Mouse (Mus musculus) lung, postnatal 0 days (tissue): ENCODE measurements at regions not wholly inside any gene's neighbourhood (a gene's known extent, or its start where the extent isn't known, plus 50 kb on each side); places are given as distances from the start of the nearest gene placed in this dataset.

Experiments
- ATAC-seq: fragments of 200-750 bp; cut with Nextera tagmentation; 2 replicates; pipeline ENCODE4 v1.8.0; 2017; ENCODE audit warnings: moderate library complexity
- DNase-seq: peaks from one replicate; pipeline ENCODE4 v3.0.0-alpha.2; 2016; ENCODE audit warnings: low spot score
- H3K27ac ChIP-seq: fragments of 300-500 bp; sonication (generic); 2 replicates; pipeline ENCODE4 v1.5.1; 2014; ENCODE audit warnings: antibody characterized with exemption, mild to moderate bottlenecking, low read length, mixed read lengths
- H3K27me3 ChIP-seq: fragments of 300-500 bp; sonication (generic); replicated peaks from 2 replicates; pipeline ENCODE4 v1.6.1; 2014; ENCODE audit warnings: low read length, mixed read lengths; ENCODE audit not compliant: insufficient read depth
- H3K36me3 ChIP-seq: fragments of 300-500 bp; sonication (generic); 2 replicates; pipeline ENCODE4 v1.6.1; 2014; ENCODE audit warnings: low read length, mixed read lengths; ENCODE audit not compliant: insufficient read depth
- H3K4me1 ChIP-seq: fragments of 300-500 bp; sonication (generic); 2 replicates; pipeline ENCODE4 v1.6.1; 2014; ENCODE audit warnings: antibody characterized with exemption, low read depth, low read length, mixed read lengths; ENCODE audit not compliant: insufficient read depth
- H3K4me2 ChIP-seq: fragments of 300-500 bp; sonication (generic); replicated peaks from 2 replicates; pipeline ENCODE4 v1.6.1; 2014; ENCODE audit warnings: low read depth, mild to moderate bottlenecking, low read length, moderate library complexity, mixed read lengths
- H3K4me3 ChIP-seq: fragments of 300-500 bp; sonication (generic); 2 replicates; pipeline ENCODE4 v1.5.1; 2014; ENCODE audit warnings: low read depth, low read length
- H3K9ac ChIP-seq: fragments of 300-500 bp; sonication (generic); replicated peaks from 2 replicates; pipeline ENCODE4 v1.6.1; 2014; ENCODE audit warnings: low read depth, mild to moderate bottlenecking
- H3K9me3 ChIP-seq: fragments of 300-500 bp; sonication (generic); 2 replicates; pipeline ENCODE4 v1.6.1; 2016; ENCODE audit warnings: low read length, mixed read lengths
- CTCF ChIP-seq: IDR thresholded peaks from 2 replicates; pipeline ENCODE4 v1.5.1; 2016; ENCODE audit warnings: antibody characterized with exemption, mild to moderate bottlenecking
- EP300 ChIP-seq: IDR thresholded peaks from 2 replicates; pipeline ENCODE4 v1.6.1; 2016; ENCODE audit warnings: antibody characterized with exemption, mild to moderate bottlenecking, control low read depth
- WGBS: fragments of 180-500 bp; shearing (Covaris S2); extraction: QIAGEN DNeasy Blood & Tissue Kit; methylation state at CpG from one replicate; pipeline ENCODE4 v1.1.7; 2014; 5-methylcytosine and 5-hydroxymethylcytosine counted together

GRCm38 (mm10) chr9:52368080-52368479 lies 199.7 kb upstream of the Zc3h12c start:
- no peak for ATAC-seq

GRCm38 (mm10) chr9:52366046-52366445 lies 197.7 kb upstream of the Zc3h12c start:
- 58% methylated on average over 9 of the region's 9 CpGs for WGBS
- no peak overlapping the region for H3K9ac ChIP-seq
- no peak overlapping the region for H3K4me2 ChIP-seq
- no peaks in the 10 kb centered on the region for H3K36me3 ChIP-seq
- no peaks in the 10 kb centered on the region for H3K4me1 ChIP-seq
- DNase-seq = no peak
- no peak overlapping the region for H3K27ac ChIP-seq
- H3K9me3 ChIP-seq = no peaks in the 10 kb centered on the region
- ATAC-seq = no peak
- TF ChIP-seq EP300 (no peak), CTCF (no peak)
- H3K27me3 ChIP-seq = no peaks in the 10 kb centered on the region
- H3K4me3 ChIP-seq = no peak overlapping the region

More at GRCm38 (mm10) chr9:52368080-52368479, 199.7 kb upstream of the Zc3h12c start:
- WGBS = 60% methylated on average over 3 of the region's 3 CpGs
- TF ChIP-seq EP300 (no peak), CTCF (no peak)
- no peak overlapping the region for H3K4me2 ChIP-seq
- H3K4me3 ChIP-seq = no peak overlapping the region
- no peak for DNase-seq
- no peaks in the 10 kb centered on the region for H3K27me3 ChIP-seq
- no peaks in the 10 kb centered on the region for H3K4me1 ChIP-seq
- no peaks in the 10 kb centered on the region for H3K9me3 ChIP-seq
- H3K36me3 ChIP-seq = no peaks in the 10 kb centered on the region
- no peak overlapping the region for H3K9ac ChIP-seq
- no peak overlapping the region for H3K27ac ChIP-seq

GRCm38 (mm10) chr9:52361599-52361998 lies 193.2 kb upstream of the Zc3h12c start:
- Histone ChIP-seq H3K9me3 (no peaks in the 10 kb centered on the region), H3K4me3 (no peak overlapping the region), H3K36me3 (no peaks in the 10 kb centered on the region), H3K9ac (no peak overlapping the region), H3K4me1 (no peaks in the 10 kb centered on the region), H3K27me3 (no peaks in the 10 kb centered on the region), H3K4me2 (no peak overlapping the region), H3K27ac (no peak overlapping the region)
- TF ChIP-seq CTCF (peak; percentile 30; the same call in 1 of the 2 replicates), EP300 (no peak)
- ATAC-seq (no peak), DNase-seq (peak; percentile 30)
- 68% methylated on average over 2 of the region's 2 CpGs for WGBS

GRCm38 (mm10) chr9:52359416-52359815 lies 191.0 kb upstream of the Zc3h12c start:
- WGBS = 64% methylated on average over 3 of the region's 3 CpGs
- no peak for TF ChIP-seq EP300
- no peak for TF ChIP-seq CTCF
- DNase-seq (no peak), ATAC-seq (no peak)
- H3K4me3 ChIP-seq = no peak overlapping the region
- H3K9me3 ChIP-seq = no peaks in the 10 kb centered on the region
- no peaks in the 10 kb centered on the region for H3K4me1 ChIP-seq
- no peak overlapping the region for H3K27ac ChIP-seq
- H3K36me3 ChIP-seq = no peaks in the 10 kb centered on the region
- no peak overlapping the region for H3K4me2 ChIP-seq
- H3K27me3 ChIP-seq = no peaks in the 10 kb centered on the region
- no peak overlapping the region for H3K9ac ChIP-seq

- no peak for TF ChIP-seq CTCF
- TF ChIP-seq EP300 = no peak
- DNase-seq (peak; percentile 8), ATAC-seq (no peak)
- no peak overlapping the region for H3K4me2 ChIP-seq
- no peaks in the 10 kb centered on the region for H3K9me3 ChIP-seq
- H3K4me3 ChIP-seq = no peak overlapping the region
- no peaks in the 10 kb centered on the region for H3K36me3 ChIP-seq
- H3K4me1 ChIP-seq = no peaks in the 10 kb centered on the region
- no peak overlapping the region for H3K27ac ChIP-seq
- WGBS = 49% methylated on average over 3 of the region's 3 CpGs
- no peaks in the 10 kb centered on the region for H3K27me3 ChIP-seq
- no peak overlapping the region for H3K9ac ChIP-seq
Observed at GRCm38 (mm10) chr9:52356549-52356948, 188.2 kb upstream of the Zc3h12c start.

GRCm38 (mm10) chr9:52355187-52355982 lies 187.0 kb upstream of the Zc3h12c start:
- H3K4me1 ChIP-seq = no peaks in the 10 kb centered on the region
- H3K9ac ChIP-seq = no peak overlapping the region
- no peak for TF ChIP-seq EP300
- TF ChIP-seq CTCF = no peak
- no peak for DNase-seq
- no peak overlapping the region for H3K4me3 ChIP-seq
- no peaks in the 10 kb centered on the region for H3K9me3 ChIP-seq
- 52% methylated on average over 10 of the region's 10 CpGs for WGBS
- no peak for ATAC-seq
- H3K27me3 ChIP-seq = no peaks in the 10 kb centered on the region
- no peak overlapping the region for H3K4me2 ChIP-seq
- no peaks in the 10 kb centered on the region for H3K36me3 ChIP-seq
- no peak overlapping the region for H3K27ac ChIP-seq
